Mouse (Mus musculus) stomach, embryonic 14.5 days (tissue): ENCODE data around the gene Habp4. TPM values are rescaled to one million over a fixed set of nuclear protein-coding genes. Genes with fewer than 3 reads are reported as not detected.

Experiments used
- ATAC-seq: fragments of 200-750 bp; cut with Nextera tagmentation; 2 replicates; pipeline ENCODE4 v1.8.0; 2017; ENCODE audit warnings: low read depth, moderate TSS enrichment; ENCODE audit not compliant: insufficient number of reproducible peaks, insufficient read depth, low FRiP score
- H3K27ac ChIP-seq: fragments of 300-500 bp; sonication (generic); 2 replicates; pipeline ENCODE4 v1.5.1; 2014; ENCODE audit warnings: mild to moderate bottlenecking, low read length, moderate library complexity, mixed read lengths
- H3K27me3 ChIP-seq: fragments of 300-500 bp; sonication (generic); 2 replicates; pipeline ENCODE4 v1.6.1; 2014; ENCODE audit warnings: low read length, control low read depth, mixed read lengths; ENCODE audit not compliant: control insufficient read depth, insufficient read depth
- H3K36me3 ChIP-seq: fragments of 300-500 bp; sonication (generic); 2 replicates; pipeline ENCODE4 v1.6.1; 2014; ENCODE audit warnings: mild to moderate bottlenecking, control low read depth, low read length, moderate library complexity, mixed read lengths; ENCODE audit not compliant: control insufficient read depth, insufficient read depth
- H3K4me1 ChIP-seq: fragments of 300-500 bp; sonication (generic); 2 replicates; pipeline ENCODE4 v1.6.1; 2014; ENCODE audit warnings: low read length, control low read depth, mixed read lengths; ENCODE audit not compliant: control insufficient read depth, insufficient read depth
- H3K4me2 ChIP-seq: fragments of 300-500 bp; sonication (generic); replicated peaks from 2 replicates; pipeline ENCODE4 v1.6.1; 2014; ENCODE audit warnings: low read depth, low read length, control low read depth
- H3K4me3 ChIP-seq: fragments of 300-500 bp; sonication (generic); 2 replicates; pipeline ENCODE4 v1.5.1; 2014; ENCODE audit warnings: low read depth, low read length, control low read depth
- H3K9ac ChIP-seq: fragments of 300-500 bp; sonication (generic); replicated peaks from 2 replicates; pipeline ENCODE4 v1.6.1; 2014; ENCODE audit warnings: low read depth, mild to moderate bottlenecking, control low read depth, low read length, moderate library complexity, mixed read lengths
- H3K9me3 ChIP-seq: fragments of 300-500 bp; sonication (generic); 2 replicates; pipeline ENCODE4 v1.6.1; 2016; ENCODE audit warnings: low read depth, low read length, control low read depth; ENCODE audit not compliant: control insufficient read depth
- WGBS: fragments of 180-500 bp; shearing (Covaris S2); extraction: QIAGEN DNeasy Blood & Tissue Kit; methylation state at CpG from one replicate; pipeline ENCODE4 v1.1.7; 2014; 5-methylcytosine and 5-hydroxymethylcytosine counted together
- polyA plus RNA-seq: library from polyadenylated mRNA; unstranded; fragments of >200 nt; fragmentation: Nextera tagmentation; extraction: Ambion mirVana; gene quantifications from 2 replicates; pipeline ENCODE4 v1.2.1, GENCODE M21; 2014

Gene Habp4
- polyA plus RNA-seq, 1 experiment from 2014 or later, result 26.1 TPM

DNA sequence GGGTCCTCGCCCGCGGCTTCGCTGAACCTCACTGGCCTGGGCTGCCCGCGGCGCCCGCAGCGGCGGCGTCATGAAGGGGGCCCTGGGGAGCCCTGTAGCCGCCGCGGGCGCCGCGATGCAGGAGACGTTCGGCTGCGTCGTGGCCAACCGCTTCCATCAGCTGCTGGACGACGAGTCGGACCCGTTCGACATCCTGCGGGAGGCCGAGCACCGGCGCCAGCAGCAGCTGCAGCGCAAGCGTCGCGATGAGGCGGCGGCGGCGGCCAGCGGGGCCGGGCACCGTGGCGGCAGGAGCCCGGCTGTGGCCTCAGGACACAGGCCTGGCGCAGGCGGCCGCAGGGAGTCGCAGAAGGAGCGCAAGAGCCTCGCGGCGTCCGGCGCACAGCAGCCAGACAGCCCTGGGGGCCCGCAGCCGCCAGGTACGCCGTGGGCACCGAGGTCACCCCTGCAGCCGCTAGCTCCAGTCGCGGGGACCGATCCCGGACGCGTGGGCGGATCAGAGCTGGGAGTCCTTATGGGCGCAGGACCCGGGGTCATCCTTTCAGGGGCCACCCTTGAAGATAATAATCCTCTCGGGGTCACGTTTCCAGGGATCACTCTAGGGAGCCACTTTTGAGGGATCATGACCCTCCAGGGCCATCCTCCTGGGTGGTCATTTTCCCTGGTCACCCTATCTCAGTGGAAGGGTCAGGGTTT is 440 bp downstream of the Habp4 start:
- WGBS, result under 1% methylated on average over 68 of the region's 71 CpGs
- H3K27me3 ChIP-seq, result no peaks in the 10 kb centered on the region
- H3K4me3 ChIP-seq, result peak overlapping the region; percentile 85
- peak overlapping the region; percentile 99 for H3K4me2 ChIP-seq
- peaks cover 5% of the 10 kb centered on the region; the same call in 1 of the 2 replicates for H3K9me3 ChIP-seq
- ATAC-seq, result peak; percentile 30
- no peaks in the 10 kb centered on the region for H3K36me3 ChIP-seq
- H3K4me1 ChIP-seq, result peaks cover 4% of the 10 kb centered on the region; the same call in 1 of the 2 replicates
- peak overlapping the region; percentile 87; the same call in 1 of the 2 replicates for H3K27ac ChIP-seq
- peak overlapping the region; percentile 68 for H3K9ac ChIP-seq

- H3K4me3 ChIP-seq, result peak overlapping the region; percentile 85
- H3K4me2 ChIP-seq, result peak overlapping the region; percentile 99
- 4% methylated on average over 14 of the region's 14 CpGs for WGBS
- no peaks in the 10 kb centered on the region for H3K36me3 ChIP-seq
- H3K9ac ChIP-seq, result peak overlapping the region; percentile 68
- ATAC-seq, result no peak
- no peaks in the 10 kb centered on the region for H3K27me3 ChIP-seq
- no peak overlapping the region for H3K27ac ChIP-seq
- H3K4me1 ChIP-seq, result peaks cover 4% of the 10 kb centered on the region; the same call in 1 of the 2 replicates
- peaks cover 8% of the 10 kb centered on the region; the same call in 1 of the 2 replicates for H3K9me3 ChIP-seq
Observed at GRCm38 (mm10) chr13:64162626-64163025, 1.0 kb downstream of the Habp4 start.

GRCm38 (mm10) chr13:64163147-64163715 is 1.6 kb downstream of the Habp4 start:
- no peak for ATAC-seq
- peak overlapping the region; percentile 85 for H3K4me3 ChIP-seq
- H3K4me2 ChIP-seq, result peak overlapping the region; percentile 99
- H3K27me3 ChIP-seq, result no peaks in the 10 kb centered on the region
- 37% methylated on average over 13 of the region's 13 CpGs for WGBS
- no peaks in the 10 kb centered on the region for H3K36me3 ChIP-seq
- peaks cover 11% of the 10 kb centered on the region for H3K9me3 ChIP-seq
- H3K9ac ChIP-seq, result peak overlapping the region; percentile 68; the same call in 1 of the 2 replicates
- H3K27ac ChIP-seq, result no peak overlapping the region
- peaks cover 4% of the 10 kb centered on the region; the same call in 1 of the 2 replicates for H3K4me1 ChIP-seq

- peaks cover 14% of the 10 kb centered on the region for H3K36me3 ChIP-seq
Observed at GRCm38 (mm10) chr13:64169746-64170145, 8.1 kb downstream of the Habp4 start.

GRCm38 (mm10) chr13:64178000-64178399 is 16.4 kb downstream of the Habp4 start:
- Histone ChIP-seq H3K9ac (no peak overlapping the region), H3K4me2 (no peak overlapping the region), H3K4me1 (no peaks in the 10 kb centered on the region), H3K4me3 (no peak overlapping the region), H3K36me3 (peaks cover 4% of the 10 kb centered on the region), H3K9me3 (no peaks in the 10 kb centered on the region), H3K27ac (no peak overlapping the region), H3K27me3 (no peaks in the 10 kb centered on the region)
- WGBS, result 71% methylated on average over 7 of the region's 7 CpGs
- ATAC-seq, result no peak

More at GRCm38 (mm10) chr13:64169746-64170145, 8.1 kb downstream of the Habp4 start:
- Histone ChIP-seq H3K4me3 (no peak overlapping the region), H3K27me3 (no peaks in the 10 kb centered on the region), H3K9ac (no peak overlapping the region), H3K4me2 (no peak overlapping the region), H3K27ac (no peak overlapping the region), H3K4me1 (no peaks in the 10 kb centered on the region), H3K9me3 (peaks cover 49% of the 10 kb centered on the region)
- WGBS, result 99% methylated on average over 25 of the region's 25 CpGs
- no peak for ATAC-seq

GRCm38 (mm10) chr13:64178746-64179652 is 17.4 kb downstream of the Habp4 start:
- Histone ChIP-seq H3K4me1 (no peaks in the 10 kb centered on the region), H3K36me3 (no peaks in the 10 kb centered on the region), H3K4me2 (no peak overlapping the region), H3K27ac (no peak overlapping the region), H3K27me3 (no peaks in the 10 kb centered on the region), H3K9me3 (no peaks in the 10 kb centered on the region), H3K4me3 (no peak overlapping the region), H3K9ac (no peak overlapping the region)
- 70% methylated on average over 13 of the region's 13 CpGs for WGBS
- no peak for ATAC-seq

DNA sequence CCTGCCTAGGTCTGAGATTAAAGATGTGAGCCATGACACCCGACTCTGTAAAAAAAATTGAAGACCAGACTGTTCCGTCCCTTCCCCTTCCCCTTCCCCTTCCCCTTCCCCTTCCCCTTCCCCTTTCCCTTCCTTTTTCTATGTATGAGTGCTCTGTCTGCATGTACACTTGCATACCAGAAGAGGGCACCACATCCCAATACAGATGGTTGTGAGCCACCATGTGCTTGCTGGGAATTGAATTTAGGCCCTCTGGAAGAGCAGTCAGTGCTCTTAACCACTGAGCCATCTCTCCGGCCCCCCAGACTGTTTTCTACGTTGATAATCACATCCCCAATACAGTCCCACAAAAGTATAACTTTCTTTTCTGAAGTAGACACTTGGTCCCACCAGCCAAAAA is 18.7 kb downstream of the Habp4 start:
- Histone ChIP-seq H3K36me3 (no peaks in the 10 kb centered on the region), H3K9me3 (no peaks in the 10 kb centered on the region), H3K9ac (no peak overlapping the region), H3K27ac (no peak overlapping the region), H3K27me3 (no peaks in the 10 kb centered on the region), H3K4me1 (no peaks in the 10 kb centered on the region), H3K4me3 (no peak overlapping the region), H3K4me2 (no peak overlapping the region)
- no peak for ATAC-seq
- 93% methylated on average over 4 of the region's 4 CpGs for WGBS

DNA sequence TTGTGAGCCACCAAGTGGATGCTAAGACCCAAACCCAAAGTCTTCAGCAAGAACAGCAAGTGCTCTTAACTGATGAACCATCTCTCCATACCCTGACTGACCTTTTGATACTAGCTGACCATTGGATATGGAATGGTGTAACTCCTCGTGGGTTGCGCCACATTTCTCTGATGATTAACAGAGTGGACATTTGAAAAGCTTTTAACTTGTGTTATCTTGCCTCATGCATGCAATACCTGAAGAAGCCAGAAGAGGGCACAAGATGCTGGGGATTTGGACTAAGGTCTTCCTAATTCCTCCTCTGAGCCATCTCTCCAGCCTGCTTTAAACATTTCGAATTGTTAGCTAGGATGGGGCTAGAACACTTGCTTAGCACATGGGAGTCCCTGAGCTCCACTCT is 19.3 kb downstream of the Habp4 start:
- 76% methylated on average over 3 of the region's 3 CpGs for WGBS
- Histone ChIP-seq H3K27ac (no peak overlapping the region), H3K4me3 (no peak overlapping the region), H3K9ac (no peak overlapping the region), H3K9me3 (no peaks in the 10 kb centered on the region), H3K4me2 (no peak overlapping the region), H3K4me1 (no peaks in the 10 kb centered on the region), H3K36me3 (no peaks in the 10 kb centered on the region), H3K27me3 (no peaks in the 10 kb centered on the region)
- no peak for ATAC-seq
